Mouse (Mus musculus) bone marrow macrophage, adult 2 months (primary cell): ENCODE measurements at regions not wholly inside any gene's neighbourhood (a gene's known extent, or its start where the extent isn't known, plus 50 kb on each side); places are given as distances from the start of the nearest gene placed in this dataset.

Experiments
- H3K27ac ChIP-seq: 2 replicates; pipeline ENCODE4 v1.5.1; 2012; ENCODE audit warnings: low read depth, low read length; ENCODE audit not compliant: insufficient read depth
- H3K4me1 ChIP-seq: 2 replicates; pipeline ENCODE4 v1.6.1; 2012; ENCODE audit warnings: low read length; ENCODE audit not compliant: control insufficient read depth, insufficient read depth
- H3K4me3 ChIP-seq: 2 replicates; pipeline ENCODE4 v1.5.1; 2012; ENCODE audit warnings: mild to moderate bottlenecking, low read length, moderate library complexity; ENCODE audit not compliant: insufficient read depth
- CTCF ChIP-seq: IDR thresholded peaks from 2 replicates; pipeline ENCODE4 v1.5.1; 2012; ENCODE audit warnings: low read depth, mild to moderate bottlenecking, low read length, moderate library complexity
- POLR2A ChIP-seq: IDR thresholded peaks from 2 replicates; pipeline ENCODE4 v1.6.1; 2012; ENCODE audit warnings: mild to moderate bottlenecking, low read depth, low read length, borderline replicate concordance

GRCm38 (mm10) chr19:56131556-56131955, 155.4 kb upstream of the Habp2 start:
- TF ChIP-seq POLR2A (no peak), CTCF (no peak)
- no peaks in the 10 kb centered on the region for H3K4me1 ChIP-seq
- H3K27ac ChIP-seq, result no peak overlapping the region
- no peak overlapping the region for H3K4me3 ChIP-seq

- Histone ChIP-seq H3K4me3 (no peak overlapping the region), H3K27ac (no peak overlapping the region), H3K4me1 (no peaks in the 10 kb centered on the region)
- TF ChIP-seq CTCF, result no peak
- no peak for TF ChIP-seq POLR2A
Measured at GRCm38 (mm10) chr19:56132911-56133562, 153.9 kb upstream of the Habp2 start.

GRCm38 (mm10) chr19:56133565-56133964, 153.4 kb upstream of the Habp2 start:
- TF ChIP-seq CTCF, result no peak
- TF ChIP-seq POLR2A, result no peak
- H3K4me1 ChIP-seq, result no peaks in the 10 kb centered on the region
- H3K27ac ChIP-seq, result no peak overlapping the region
- H3K4me3 ChIP-seq, result no peak overlapping the region

GRCm38 (mm10) chr19:56134081-56134818, 152.7 kb upstream of the Habp2 start:
- H3K27ac ChIP-seq, result no peak overlapping the region
- no peaks in the 10 kb centered on the region for H3K4me1 ChIP-seq
- TF ChIP-seq POLR2A (no peak), CTCF (no peak)
- H3K4me3 ChIP-seq, result no peak overlapping the region

GRCm38 (mm10) chr19:56135306-56135928, 151.5 kb upstream of the Habp2 start:
- TF ChIP-seq POLR2A (no peak), CTCF (no peak)
- H3K27ac ChIP-seq, result no peak overlapping the region
- no peak overlapping the region for H3K4me3 ChIP-seq
- H3K4me1 ChIP-seq, result no peaks in the 10 kb centered on the region

GRCm38 (mm10) chr19:56140540-56140939, 146.4 kb upstream of the Habp2 start:
- Histone ChIP-seq H3K4me1 (no peaks in the 10 kb centered on the region), H3K4me3 (no peak overlapping the region), H3K27ac (no peak overlapping the region)
- no peak for TF ChIP-seq CTCF
- no peak for TF ChIP-seq POLR2A

GRCm38 (mm10) chr19:56144221-56144620, 142.7 kb upstream of the Habp2 start:
- TF ChIP-seq POLR2A (no peak), CTCF (no peak)
- no peak overlapping the region for H3K27ac ChIP-seq

GRCm38 (mm10) chr19:56157120-56157519, 129.8 kb upstream of the Habp2 start:
- Histone ChIP-seq H3K4me3 (no peak overlapping the region), H3K27ac (no peak overlapping the region), H3K4me1 (no peaks in the 10 kb centered on the region)
- TF ChIP-seq POLR2A, result no peak
- no peak for TF ChIP-seq CTCF

More at GRCm38 (mm10) chr19:56144221-56144620, 142.7 kb upstream of the Habp2 start:
- Histone ChIP-seq H3K4me3 (no peak overlapping the region), H3K4me1 (no peaks in the 10 kb centered on the region)

- TF ChIP-seq POLR2A, result no peak
- no peak for TF ChIP-seq CTCF
- no peak overlapping the region for H3K4me3 ChIP-seq
- H3K4me1 ChIP-seq, result no peaks in the 10 kb centered on the region
- no peak overlapping the region for H3K27ac ChIP-seq
Measured at GRCm38 (mm10) chr19:56162156-56162555, 124.8 kb upstream of the Habp2 start.

- no peak overlapping the region for H3K27ac ChIP-seq
- TF ChIP-seq POLR2A, result no peak
- TF ChIP-seq CTCF, result no peak
Measured at GRCm38 (mm10) chr19:56169133-56169997, 117.6 kb upstream of the Habp2 start.

More at GRCm38 (mm10) chr19:56169133-56169997, 117.6 kb upstream of the Habp2 start:
- Histone ChIP-seq H3K4me3 (no peak overlapping the region), H3K4me1 (no peaks in the 10 kb centered on the region)
